Mouse (Mus musculus): ENCODE data around the gene F2rl2. TPM values are rescaled to one million over a fixed set of nuclear protein-coding genes. Genes with fewer than 3 reads are reported as not detected.

The F2rl2 gene
- total RNA-seq, 1 experiment = 0.27 TPM

DNA sequence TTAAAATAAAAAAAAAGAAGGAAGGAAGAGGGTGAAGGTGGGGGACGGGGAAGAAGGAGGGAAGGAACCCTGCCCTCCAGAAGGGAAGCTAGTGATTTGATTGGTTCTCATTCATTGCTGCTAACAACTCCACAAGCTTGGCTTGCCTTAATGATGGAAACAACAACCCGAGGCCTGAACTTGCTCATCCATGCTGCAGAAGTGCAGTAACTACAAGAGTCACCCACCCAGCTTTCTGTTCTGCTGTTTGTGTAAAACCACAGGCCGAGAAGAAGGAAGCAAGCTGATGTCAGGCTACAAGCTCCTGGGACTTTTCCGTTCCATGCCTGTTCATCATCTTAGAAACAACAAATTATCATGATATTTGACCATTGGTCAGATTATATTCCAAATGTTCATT, 18.7 kb downstream of the F2rl2 start:
- no peak overlapping the region for H3K9ac ChIP-seq (ENCODE audit: insufficient read depth, low read depth, low read length, poor library complexity, severe bottlenecking)
- H3K4me3 ChIP-seq (ENCODE audit: insufficient read depth in 1 of 2, low read depth in 1 of 2, low read length in 2 of 2, poor library complexity in 1 of 2, severe bottlenecking in 1 of 2) = no peak overlapping the region
- in situ Hi-C loops (cut with MboI; ENCODE audit: low sequenced_read_pairs in 2 of 2, unreplicated experiment in 2 of 2) = no loop called here
- DNase-seq (ENCODE audit: low read depth, low spot score) = no peak
- H3K9me3 ChIP-seq (ENCODE audit: control insufficient read depth, insufficient read depth, low read depth, low read length) = no peaks in the 10 kb centered on the region
- no peaks in the 10 kb centered on the region for H3K36me3 ChIP-seq (ENCODE audit: control insufficient read depth, insufficient read depth, low read length, poor library complexity, severe bottlenecking)
- TF ChIP-seq MAFK (IDR thresholded peaks at IDR 0.05; ENCODE audit: insufficient read depth, low read depth, low read length) = no peak
- no peak for TF ChIP-seq CHD2 (IDR thresholded peaks at IDR 0.05; ENCODE audit: low read depth, low read length)
- H3K4me1 ChIP-seq (ENCODE audit: control insufficient read depth in 2 of 2, insufficient read depth in 2 of 2, low read length in 2 of 2, poor library complexity in 1 of 2) = no peaks in the 10 kb centered on the region
- no peak overlapping the region for H3K27ac ChIP-seq (ENCODE audit: insufficient read depth, low read depth, low read length, poor library complexity, severe bottlenecking)

DNA sequence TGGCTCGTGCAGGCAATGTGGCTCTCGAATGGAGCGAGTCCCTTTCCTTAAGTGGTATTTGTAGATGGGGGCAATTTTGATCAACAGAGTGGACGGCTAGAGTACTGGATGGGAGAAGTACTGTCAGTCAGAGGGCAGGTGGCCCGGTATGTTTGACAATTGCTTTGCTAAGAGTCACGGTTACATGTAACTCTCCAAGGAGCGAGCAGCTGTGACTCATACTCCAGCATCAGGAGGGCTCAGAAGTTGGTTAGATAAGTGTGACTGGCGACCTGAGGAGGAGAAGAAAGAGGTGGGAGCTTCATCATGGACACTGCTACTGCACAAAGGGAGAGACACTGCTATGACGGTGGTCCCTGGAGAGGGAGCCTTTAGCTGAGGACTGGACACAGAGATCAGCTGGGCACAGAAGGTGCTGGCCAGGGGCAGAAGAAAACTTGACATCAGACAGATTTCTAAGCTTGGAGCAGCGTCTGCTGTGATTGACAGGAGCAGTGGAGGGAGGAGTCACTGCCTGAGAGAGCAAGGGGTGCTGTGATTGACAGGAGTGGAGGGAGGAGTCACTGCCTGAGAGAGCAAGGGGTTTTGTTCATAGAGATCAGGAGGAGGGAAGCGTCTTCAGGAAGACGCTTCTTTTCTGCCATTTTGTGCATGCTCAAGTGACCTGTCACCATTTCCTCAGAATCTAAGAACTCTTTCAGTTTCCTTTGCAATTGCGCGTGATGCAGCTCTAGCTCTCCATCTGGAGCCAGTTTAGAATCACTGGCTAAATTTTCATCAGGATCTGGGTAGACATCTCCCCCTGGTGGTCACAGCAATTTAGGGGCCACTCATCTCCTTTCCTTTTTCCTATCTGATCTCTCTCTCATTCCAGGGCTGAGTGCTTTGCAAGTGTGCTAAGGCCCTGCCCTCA, 22.9 kb downstream of the F2rl2 start:
- H3K4me1 ChIP-seq (ENCODE audit: control insufficient read depth in 2 of 2, insufficient read depth in 2 of 2, low read length in 2 of 2, poor library complexity in 1 of 2) = no peaks in the 10 kb centered on the region
- no peak overlapping the region for H3K9ac ChIP-seq (ENCODE audit: insufficient read depth, low read depth, low read length, poor library complexity, severe bottlenecking)
- no peaks in the 10 kb centered on the region for H3K36me3 ChIP-seq (ENCODE audit: control insufficient read depth, insufficient read depth, low read length, poor library complexity, severe bottlenecking)
- in situ Hi-C loops (cut with MboI; ENCODE audit: low sequenced_read_pairs in 2 of 2, unreplicated experiment in 2 of 2) = loop anchor here in 1 of 2 experiments (10.0 kb wide), 1 partner anchor 165 kb away; no protein-coding TSS in a partner anchor
- no peak for TF ChIP-seq HCFC1 (IDR thresholded peaks at IDR 0.05; ENCODE audit: borderline replicate concordance, insufficient read depth, low read length)
- TF ChIP-seq CHD2 (IDR thresholded peaks at IDR 0.05; ENCODE audit: low read depth, low read length) = no peak
- TF ChIP-seq MAFK (IDR thresholded peaks at IDR 0.05; ENCODE audit: insufficient read depth, low read depth, low read length) = no peak
- TF ChIP-seq ZNF384 (IDR thresholded peaks at IDR 0.05; ENCODE audit: low read depth, low read length) = no peak
- TF ChIP-seq ZC3H11A (IDR thresholded peaks at IDR 0.05; ENCODE audit: borderline replicate concordance, low read depth, low read length) = peak; percentile 97
- H3K9me3 ChIP-seq (ENCODE audit: control insufficient read depth, insufficient read depth, low read depth, low read length) = no peaks in the 10 kb centered on the region
- H3K27ac ChIP-seq (ENCODE audit: insufficient read depth, low read depth, low read length, poor library complexity, severe bottlenecking) = no peak overlapping the region
- no peak overlapping the region for H3K4me3 ChIP-seq (ENCODE audit: insufficient read depth in 1 of 2, low read depth in 1 of 2, low read length in 2 of 2, poor library complexity in 1 of 2, severe bottlenecking in 1 of 2)
- peak; percentile 59 for DNase-seq (ENCODE audit: low read depth, low spot score)

DNA sequence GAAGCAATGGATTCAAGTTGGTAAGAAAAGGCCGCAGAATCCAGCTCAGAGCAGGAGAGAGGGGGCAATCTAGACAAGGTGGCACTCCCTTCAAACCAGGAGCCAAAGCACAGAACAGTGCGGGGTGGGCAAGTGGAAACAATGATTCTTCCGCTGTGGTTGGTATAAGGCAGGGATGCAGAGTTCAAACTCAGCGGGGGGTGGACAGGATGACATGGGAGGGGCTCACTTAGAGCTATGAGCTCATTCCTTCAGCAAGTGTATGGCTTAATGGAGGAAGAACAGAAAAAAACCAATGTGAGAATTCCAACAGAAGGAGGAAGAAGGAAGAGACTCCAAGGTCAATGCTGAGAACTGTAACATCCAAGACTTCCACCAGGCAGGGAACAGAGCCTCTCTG, 33.8 kb downstream of the F2rl2 start:
- H3K27ac ChIP-seq (ENCODE audit: insufficient read depth, low read depth, low read length, poor library complexity, severe bottlenecking) = no peak overlapping the region
- H3K9me3 ChIP-seq (ENCODE audit: control insufficient read depth, insufficient read depth, low read depth, low read length) = no peaks in the 10 kb centered on the region
- no peak for TF ChIP-seq HCFC1 (IDR thresholded peaks at IDR 0.05; ENCODE audit: borderline replicate concordance, insufficient read depth, low read length)
- no peak for TF ChIP-seq CHD2 (IDR thresholded peaks at IDR 0.05; ENCODE audit: low read depth, low read length)
- no peak for TF ChIP-seq MAFK (IDR thresholded peaks at IDR 0.05; ENCODE audit: insufficient read depth, low read depth, low read length)
- TF ChIP-seq ZNF384 (IDR thresholded peaks at IDR 0.05; ENCODE audit: low read depth, low read length) = no peak
- TF ChIP-seq ZC3H11A (IDR thresholded peaks at IDR 0.05; ENCODE audit: borderline replicate concordance, low read depth, low read length) = no peak
- H3K36me3 ChIP-seq (ENCODE audit: control insufficient read depth, insufficient read depth, low read length, poor library complexity, severe bottlenecking) = no peaks in the 10 kb centered on the region
- in situ Hi-C loops (cut with MboI; ENCODE audit: low sequenced_read_pairs in 2 of 2, unreplicated experiment in 2 of 2) = no loop called here
- DNase-seq (ENCODE audit: low read depth, low spot score) = peak; percentile 15
- no peaks in the 10 kb centered on the region for H3K4me1 ChIP-seq (ENCODE audit: control insufficient read depth in 2 of 2, insufficient read depth in 2 of 2, low read length in 2 of 2, poor library complexity in 1 of 2)
- H3K4me3 ChIP-seq (ENCODE audit: insufficient read depth in 1 of 2, low read depth in 1 of 2, low read length in 2 of 2, poor library complexity in 1 of 2, severe bottlenecking in 1 of 2) = no peak overlapping the region
- no peak overlapping the region for H3K9ac ChIP-seq (ENCODE audit: insufficient read depth, low read depth, low read length, poor library complexity, severe bottlenecking)

DNA sequence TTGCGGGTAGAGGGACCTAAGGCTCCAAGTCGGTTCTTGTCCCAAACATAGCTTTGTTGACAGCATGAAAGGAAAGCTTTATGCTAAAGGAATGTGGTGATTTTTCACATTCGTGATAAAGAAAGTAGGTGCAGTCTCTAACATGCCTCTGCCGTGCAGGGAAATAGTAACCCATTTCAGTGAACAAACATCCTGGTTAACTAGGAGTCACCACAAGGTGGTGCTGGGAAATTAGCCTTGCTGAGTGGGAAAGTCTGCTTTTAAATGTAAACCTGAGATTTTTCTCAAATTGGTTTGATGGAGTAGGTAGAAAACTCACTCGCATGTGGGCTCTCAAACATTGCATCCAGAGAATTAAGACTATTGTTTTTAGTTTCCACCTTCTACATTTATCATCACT, 43.0 kb downstream of the F2rl2 start:
- in situ Hi-C loops (cut with MboI; ENCODE audit: low sequenced_read_pairs in 2 of 2, unreplicated experiment in 2 of 2) = no loop called here
- Histone ChIP-seq H3K9me3 (ENCODE audit: control insufficient read depth, insufficient read depth, low read depth, low read length) (no peaks in the 10 kb centered on the region), H3K9ac (ENCODE audit: insufficient read depth, low read depth, low read length, poor library complexity, severe bottlenecking) (no peak overlapping the region), H3K4me3 (ENCODE audit: insufficient read depth in 1 of 2, low read depth in 1 of 2, low read length in 2 of 2, poor library complexity in 1 of 2, severe bottlenecking in 1 of 2) (no peak overlapping the region), H3K27ac (ENCODE audit: insufficient read depth, low read depth, low read length, poor library complexity, severe bottlenecking) (no peak overlapping the region), H3K36me3 (ENCODE audit: control insufficient read depth, insufficient read depth, low read length, poor library complexity, severe bottlenecking) (no peaks in the 10 kb centered on the region), H3K4me1 (ENCODE audit: control insufficient read depth in 2 of 2, insufficient read depth in 2 of 2, low read length in 2 of 2, poor library complexity in 1 of 2) (no peaks in the 10 kb centered on the region)
- no peak for DNase-seq (ENCODE audit: low read depth, low spot score)
- TF ChIP-seq HCFC1 (IDR thresholded peaks at IDR 0.05; ENCODE audit: borderline replicate concordance, insufficient read depth, low read length) (no peak), MAFK (IDR thresholded peaks at IDR 0.05; ENCODE audit: insufficient read depth, low read depth, low read length) (no peak), ZNF384 (IDR thresholded peaks at IDR 0.05; ENCODE audit: low read depth, low read length) (no peak), CHD2 (IDR thresholded peaks at IDR 0.05; ENCODE audit: low read depth, low read length) (no peak), ZC3H11A (IDR thresholded peaks at IDR 0.05; ENCODE audit: borderline replicate concordance, low read depth, low read length) (no peak)
